Comparison of ENCODE assay signal across 9 mouse cellular contexts in the genomic region with DNA sequence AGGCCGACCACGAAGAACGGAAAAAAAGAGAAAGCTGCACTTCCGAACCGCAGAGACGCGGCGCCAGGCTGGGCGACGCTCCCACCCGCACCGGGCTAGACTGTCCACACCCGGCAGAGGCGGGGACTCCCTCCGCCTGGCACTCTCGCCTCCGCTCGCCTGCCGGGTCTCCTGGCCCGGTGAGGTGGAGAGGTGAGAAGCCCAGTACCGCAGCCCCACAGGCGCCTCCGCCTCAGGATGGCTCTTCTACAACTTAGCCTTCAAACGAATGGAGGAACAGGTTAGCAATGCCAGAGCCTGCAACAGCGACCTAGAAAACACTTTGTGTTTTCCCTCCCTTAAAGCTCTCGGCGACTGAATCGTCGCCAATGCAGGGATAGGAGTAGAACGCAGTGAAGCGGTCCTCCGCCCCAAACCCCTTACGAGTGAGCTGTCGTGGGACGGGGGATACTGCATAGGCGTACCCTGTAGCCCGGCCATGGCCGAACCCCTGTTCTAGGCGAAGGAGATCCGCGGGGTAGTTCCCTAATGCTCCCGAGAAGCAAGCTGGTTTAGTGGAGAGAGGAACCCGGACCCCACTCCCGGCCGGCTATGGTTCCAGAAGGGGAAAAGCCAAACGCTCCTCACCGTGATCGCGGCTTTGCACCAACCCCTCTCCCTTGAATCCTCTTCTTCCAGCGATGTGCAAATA. TPM values are rescaled to one million over a fixed set of nuclear protein-coding genes. Genes with fewer than 3 reads are reported as not detected.
A peak's percentile ranks its signal among the peaks of the same experiment; 100 is the strongest.
DNase-seq lines count a peak whose midpoint lies in the region; ATAC-seq and TF ChIP-seq lines count a peak whose summit lies in the region.
"Had no signal": no experiment of that assay in that cellular context is flagged by ENCODE, and none has a peak within 500 bp of the region (broad histone marks: within the 10 kb centered on the region; RNA-seq: fewer than 3 reads in every experiment).

No protein-coding gene starts in this region.

- DNase-seq in layer of hippocampus, adult 11-12 months (ENCODE audit: low spot score), result peak; percentile 24
- no peak for DNase-seq in layer of hippocampus, adult 9-10 months (ENCODE audit: low spot score)
- peak; percentile 80 for DNase-seq in heart, embryonic 10.5 days (ENCODE audit: low spot score)

- under 1% methylated on average over 50 of the region's 50 CpGs for WGBS in embryonic facial prominence, embryonic 12.5 days
- under 1% methylated on average over 50 of the region's 50 CpGs for WGBS in heart, embryonic 10.5 days
- under 1% methylated on average over 50 of the region's 50 CpGs for WGBS in kidney, embryonic 15.5 days
- under 1% methylated on average over 50 of the region's 50 CpGs for WGBS in liver, embryonic 12.5 days (ENCODE audit: insufficient replicate concordance)
- under 1% methylated on average over 50 of the region's 50 CpGs for WGBS in stomach, embryonic 15.5 days

- ATAC-seq in embryonic facial prominence, embryonic 12.5 days (ENCODE audit: insufficient number of reproducible peaks, insufficient read depth, low FRiP score, low TSS enrichment), result no peak
- ATAC-seq in kidney, embryonic 15.5 days (replicated peaks; ENCODE audit: low FRiP score), result no peak
- peak; percentile 27; the same call in 1 of the 2 replicates for ATAC-seq in liver, embryonic 12.5 days
- ATAC-seq in stomach, embryonic 15.5 days (ENCODE audit: insufficient read depth, low FRiP score, low read depth), result no peak

- peak overlapping the region; percentile 92 for H3ac ChIP-seq in myocyte (ENCODE audit: control insufficient read depth, insufficient read length)

- peak; percentile 41 for TF ChIP-seq POLR2A in myocyte (IDR thresholded peaks at IDR 0.05; ENCODE audit: insufficient read length, low read depth)

- H3K79me2 ChIP-seq in myocyte (ENCODE audit: control insufficient read depth, insufficient read depth), result peaks cover 56% of the 10 kb centered on the region

- peak overlapping the region; percentile 99 for H3K27ac ChIP-seq in embryonic facial prominence, embryonic 12.5 days
- peak overlapping the region; percentile 98 for H3K27ac ChIP-seq in heart, embryonic 10.5 days
- peak overlapping the region; percentile 99 for H3K27ac ChIP-seq in kidney, embryonic 15.5 days
- peak overlapping the region; percentile 87 for H3K27ac ChIP-seq in liver, embryonic 12.5 days
- H3K27ac ChIP-seq in stomach, embryonic 15.5 days, result peak overlapping the region; percentile 98

- H3K4me2 ChIP-seq in embryonic facial prominence, embryonic 12.5 days (replicated peaks), result peak overlapping the region; percentile 85
- peak overlapping the region; percentile 91 for H3K4me2 ChIP-seq in kidney, embryonic 15.5 days
- peak overlapping the region; percentile 73 for H3K4me2 ChIP-seq in liver, embryonic 12.5 days
- no peak overlapping the region for H3K4me2 ChIP-seq in myocyte (ENCODE audit: low read depth)
- peak overlapping the region; percentile 56 for H3K4me2 ChIP-seq in stomach, embryonic 15.5 days

- no peaks in the 10 kb centered on the region for H3K9me3 ChIP-seq in embryonic facial prominence, embryonic 12.5 days
- no peaks in the 10 kb centered on the region for H3K9me3 ChIP-seq in heart, embryonic 10.5 days
- H3K9me3 ChIP-seq in kidney, embryonic 15.5 days (replicated peaks), result no peaks in the 10 kb centered on the region
- H3K9me3 ChIP-seq in liver, embryonic 12.5 days (replicated peaks), result no peaks in the 10 kb centered on the region
- no peaks in the 10 kb centered on the region for H3K9me3 ChIP-seq in stomach, embryonic 15.5 days

- H3K36me3 ChIP-seq in embryonic facial prominence, embryonic 12.5 days, result peaks cover 9% of the 10 kb centered on the region
- peaks cover 11% of the 10 kb centered on the region for H3K36me3 ChIP-seq in heart, embryonic 10.5 days
- H3K36me3 ChIP-seq in kidney, embryonic 15.5 days, result peaks cover 13% of the 10 kb centered on the region
- H3K36me3 ChIP-seq in liver, embryonic 12.5 days, result peaks cover 10% of the 10 kb centered on the region
- H3K36me3 ChIP-seq in myocyte (ENCODE audit: control insufficient read depth, insufficient read depth), result peaks cover 7% of the 10 kb centered on the region
- H3K36me3 ChIP-seq in stomach, embryonic 15.5 days, result 0 out of 2 replicates have a peak, but pooled peaks cover 6% of the 10 kb centered on the region

- H3K4me1 ChIP-seq in embryonic facial prominence, embryonic 12.5 days, result peaks cover 12% of the 10 kb centered on the region
- H3K4me1 ChIP-seq in heart, embryonic 10.5 days, result peaks cover 21% of the 10 kb centered on the region
- H3K4me1 ChIP-seq in kidney, embryonic 15.5 days, result peaks cover 29% of the 10 kb centered on the region
- peaks cover 22% of the 10 kb centered on the region; the same call in 1 of the 2 replicates for H3K4me1 ChIP-seq in liver, embryonic 12.5 days
- peaks cover 18% of the 10 kb centered on the region for H3K4me1 ChIP-seq in stomach, embryonic 15.5 days

- H3K27me3 ChIP-seq in embryonic facial prominence, embryonic 12.5 days, result no peaks in the 10 kb centered on the region
- no peaks in the 10 kb centered on the region for H3K27me3 ChIP-seq in heart, embryonic 10.5 days (ENCODE audit: insufficient read depth, poor library complexity, severe bottlenecking)
- H3K27me3 ChIP-seq in kidney, embryonic 15.5 days, result no peaks in the 10 kb centered on the region
- H3K27me3 ChIP-seq in liver, embryonic 12.5 days (replicated peaks), result peaks cover 56% of the 10 kb centered on the region
- H3K27me3 ChIP-seq in myocyte (ENCODE audit: control insufficient read depth, insufficient read depth, insufficient read length), result no peaks in the 10 kb centered on the region
- no peaks in the 10 kb centered on the region for H3K27me3 ChIP-seq in stomach, embryonic 15.5 days (replicated peaks)
- H3K27me3 ChIP-seq: CH12.LX had no signal

- H3K4me3 ChIP-seq in embryonic facial prominence, embryonic 12.5 days, result peak overlapping the region; percentile 86
- H3K4me3 ChIP-seq in heart, embryonic 10.5 days, result peak overlapping the region; percentile 90
- peak overlapping the region; percentile 90 for H3K4me3 ChIP-seq in kidney, embryonic 15.5 days (replicated peaks)
- H3K4me3 ChIP-seq in liver, embryonic 12.5 days, result peak overlapping the region; percentile 58
- peak overlapping the region; percentile 97 for H3K4me3 ChIP-seq in myocyte
- peak overlapping the region; percentile 84 for H3K4me3 ChIP-seq in stomach, embryonic 15.5 days (replicated peaks)

- peak overlapping the region; percentile 94 for H3K9ac ChIP-seq in embryonic facial prominence, embryonic 12.5 days
- H3K9ac ChIP-seq in kidney, embryonic 15.5 days, result peak overlapping the region; percentile 96
- peak overlapping the region; percentile 71 for H3K9ac ChIP-seq in liver, embryonic 12.5 days
- H3K9ac ChIP-seq in stomach, embryonic 15.5 days, result peak overlapping the region; percentile 90

TF ChIP-seq in myocyte, 11 proteins besides CTCF, POLR2A, EP300 and RAD21:
- no peak for TF ChIP-seq E2F4 (IDR thresholded peaks at IDR 0.05; ENCODE audit: insufficient read depth)
- TF ChIP-seq CEBPB (IDR thresholded peaks at IDR 0.05; ENCODE audit: insufficient read depth, poor library complexity, severe bottlenecking), result no peak
- TF ChIP-seq SRF (IDR thresholded peaks at IDR 0.05; ENCODE audit: control insufficient read depth, insufficient read length, low read depth), result no peak
- TF ChIP-seq REST (IDR thresholded peaks at IDR 0.05; ENCODE audit: insufficient read depth, insufficient read length), result no peak
- TF ChIP-seq TCF3 (IDR thresholded peaks at IDR 0.05; ENCODE audit: insufficient read length, low read depth), result no peak
- no peak for TF ChIP-seq TCF12 (IDR thresholded peaks at IDR 0.05; ENCODE audit: insufficient read depth, poor library complexity, severe bottlenecking)
- TF ChIP-seq USF1 (IDR thresholded peaks at IDR 0.05; ENCODE audit: low read depth), result no peak
- TF ChIP-seq MYOD1 (IDR thresholded peaks at IDR 0.05; ENCODE audit: control insufficient read depth in 1 of 3, insufficient read length in 2 of 3, low read depth in 2 of 3), result no peak
- peak; percentile 61 for TF ChIP-seq POLR2AphosphoS2 (IDR thresholded peaks at IDR 0.05; ENCODE audit: insufficient read length, low read depth)
- TF ChIP-seq MYOG (IDR thresholded peaks at IDR 0.05; ENCODE audit: control insufficient read depth in 1 of 3, insufficient read depth in 1 of 3, insufficient read length in 2 of 3, low read depth in 2 of 3), result peak in 1 of 3 experiments; percentile 24

RNA-seq across cellular contexts. Expression of a gene that starts 0.5 kb away (rescaled TPM):
- polyA plus RNA-seq in embryonic facial prominence, embryonic 12.5 days (2016; fragmentation: Nextera tagmentation; extraction: Ambion mirVana), result 50.7 and 53.5 TPM in 2 replicates
- polyA plus RNA-seq in heart, embryonic 10.5 days (2016; fragmentation: Nextera tagmentation; extraction: Ambion mirVana), result 23.9 and 48.3 TPM in 2 replicates
- polyA plus RNA-seq in kidney, embryonic 15.5 days (2015; fragmentation: Nextera tagmentation; extraction: Ambion mirVana), result 56.2 and 61.9 TPM in 2 replicates
- polyA plus RNA-seq in liver, embryonic 12.5 days (2016; fragmentation: Nextera tagmentation; extraction: Ambion mirVana), result 6.6 and 7.1 TPM in 2 replicates
- 32.0 TPM for polyA plus RNA-seq in myocyte (2012; fragmentation: generic; extraction: Trizol)
- 53.3 and 53.8 TPM in 2 replicates for polyA plus RNA-seq in stomach, embryonic 15.5 days (2015; fragmentation: Nextera tagmentation; extraction: Ambion mirVana)
